Mouse (Mus musculus) embryo, embryonic 10 days (tissue): ENCODE data around the gene Frem3.

Experiments
- DNase-seq: peaks from one replicate; pipeline ENCODE4 v3.0.0-alpha.2; 2015; ENCODE audit warnings: low spot score

Frem3 gene

DNA sequence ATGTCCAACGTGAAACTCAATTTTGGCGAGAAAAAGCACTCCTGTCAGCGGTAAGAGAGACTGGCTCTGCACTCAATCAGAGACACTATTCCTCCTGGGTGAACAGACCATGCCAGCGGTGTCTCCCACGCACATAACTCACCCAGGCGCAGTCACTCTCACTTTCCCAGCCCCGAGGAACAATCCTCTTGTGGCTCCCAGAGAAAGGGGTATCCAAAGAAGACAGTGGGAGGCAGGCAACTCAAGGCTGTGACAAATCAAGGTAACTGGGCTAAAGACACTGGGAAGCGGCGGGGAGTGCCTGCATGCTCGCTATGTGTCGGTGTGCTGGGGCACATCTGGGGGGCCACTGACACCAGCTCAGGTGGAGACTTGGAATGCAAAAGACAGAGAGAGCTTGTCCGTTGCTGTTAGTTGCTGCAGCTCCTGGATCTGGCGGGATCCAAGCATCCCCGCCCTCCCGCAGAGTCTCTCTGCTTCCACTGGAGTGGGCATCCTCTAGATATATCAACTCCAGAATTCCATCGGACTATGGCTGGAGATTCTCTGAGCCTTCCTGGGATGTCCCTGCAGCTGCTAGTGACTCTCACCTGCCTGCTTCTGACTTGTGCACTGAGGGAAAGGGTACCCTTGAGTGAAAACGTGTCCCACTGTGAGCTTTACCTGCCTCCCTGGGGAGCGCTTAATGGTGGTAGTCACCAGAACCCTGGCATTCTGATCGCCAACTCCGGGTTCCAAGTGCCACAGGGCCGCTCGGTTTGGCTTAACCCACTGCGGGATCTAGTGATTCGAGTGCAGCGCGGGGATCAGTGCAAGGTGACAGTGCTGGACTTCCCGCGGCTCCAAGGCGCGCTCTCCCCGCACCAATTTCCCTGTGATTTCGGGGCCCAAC, at the start of gene Frem3:
Frem3 (plus strand) TSS at position 532 of the 892 bp plus-strand sequence.
- peak; percentile 16 for DNase-seq

DNA sequence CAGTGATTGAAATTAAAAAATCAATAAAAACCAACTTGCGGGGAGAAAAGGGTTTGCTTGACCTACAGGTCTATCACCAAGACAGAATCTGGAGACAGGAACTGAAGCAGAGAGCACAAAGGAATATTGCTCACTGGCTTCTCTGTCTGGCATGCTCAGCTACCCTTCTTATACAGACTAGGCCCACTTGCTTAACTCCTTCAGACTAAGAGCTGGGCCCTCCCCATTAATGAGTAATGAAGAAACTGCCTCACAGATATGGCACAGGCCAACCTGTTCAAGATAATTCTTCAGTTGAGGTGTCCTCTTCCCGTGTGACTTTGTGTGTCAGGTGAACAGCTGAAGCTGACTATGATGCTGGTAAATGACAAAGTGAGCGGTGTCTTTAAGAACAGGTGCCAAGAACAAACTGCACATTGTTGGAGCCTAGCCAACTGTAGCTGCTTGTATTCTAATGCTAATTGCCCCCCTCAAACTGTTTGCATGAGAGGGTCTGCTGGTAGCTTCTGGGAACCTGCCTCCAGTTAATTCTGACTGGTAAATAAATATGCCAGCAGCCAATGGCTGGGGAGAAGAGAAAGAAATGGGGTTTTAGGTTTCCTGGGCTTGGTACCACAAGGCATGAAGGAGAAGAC, 46.6 kb upstream of the Frem3 start:
- no peak for DNase-seq

DNA sequence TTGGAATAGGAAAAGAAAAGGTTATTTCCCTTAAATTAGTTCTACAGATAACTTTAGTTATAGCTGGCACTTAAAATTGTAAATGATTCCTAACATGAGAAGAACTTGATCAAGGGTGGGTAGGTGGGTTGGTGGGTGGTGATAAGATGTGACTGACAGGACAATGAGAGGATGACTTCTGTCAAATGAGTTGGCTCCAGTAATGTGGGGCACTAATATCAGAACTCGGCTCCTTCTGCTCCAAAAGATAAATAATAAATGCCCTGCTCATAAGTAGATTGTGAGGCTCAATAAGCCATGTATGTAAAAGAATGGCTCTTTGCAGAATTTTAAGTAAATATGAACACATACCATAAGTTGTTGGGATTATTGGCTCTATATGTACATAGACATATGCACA, 43.4 kb upstream of the Frem3 start:
- DNase-seq = no peak

DNA sequence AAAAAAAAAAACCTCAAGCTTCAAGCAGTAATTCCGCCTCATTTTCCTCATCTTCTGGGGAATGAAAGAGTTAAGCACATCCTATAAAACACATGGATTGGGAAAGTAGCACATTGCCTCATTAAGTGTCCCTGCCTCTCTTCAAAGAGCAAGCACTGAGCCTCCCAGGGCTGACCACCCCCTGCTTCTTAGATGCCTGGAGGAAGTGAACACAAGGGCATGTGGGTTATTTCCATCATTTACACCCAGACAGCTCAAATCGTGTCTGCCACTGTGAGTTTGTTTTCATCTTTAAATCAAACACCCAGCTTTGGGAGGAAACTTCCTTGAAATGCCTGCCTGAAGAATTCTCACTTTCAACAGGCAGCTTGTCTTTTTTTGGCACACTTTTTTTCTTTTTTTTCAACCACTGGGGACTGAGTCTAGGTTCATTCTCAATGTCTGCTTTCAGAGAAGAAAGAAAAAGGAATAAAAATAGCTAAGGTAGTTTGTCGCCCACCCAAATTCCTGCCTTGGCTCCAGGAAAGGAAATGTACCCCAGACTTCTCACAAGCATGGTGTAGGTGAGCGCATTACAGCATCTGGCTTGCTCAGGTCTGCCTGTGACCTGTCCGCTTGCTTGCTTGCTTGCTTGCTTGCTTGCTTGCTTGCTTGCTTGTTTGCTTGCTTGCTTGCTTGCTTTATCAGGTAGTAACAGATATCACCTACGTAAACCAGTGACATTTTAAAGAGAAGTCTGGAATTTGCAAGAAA, 42.5 kb upstream of the Frem3 start:
- DNase-seq = peak; percentile 16

DNA sequence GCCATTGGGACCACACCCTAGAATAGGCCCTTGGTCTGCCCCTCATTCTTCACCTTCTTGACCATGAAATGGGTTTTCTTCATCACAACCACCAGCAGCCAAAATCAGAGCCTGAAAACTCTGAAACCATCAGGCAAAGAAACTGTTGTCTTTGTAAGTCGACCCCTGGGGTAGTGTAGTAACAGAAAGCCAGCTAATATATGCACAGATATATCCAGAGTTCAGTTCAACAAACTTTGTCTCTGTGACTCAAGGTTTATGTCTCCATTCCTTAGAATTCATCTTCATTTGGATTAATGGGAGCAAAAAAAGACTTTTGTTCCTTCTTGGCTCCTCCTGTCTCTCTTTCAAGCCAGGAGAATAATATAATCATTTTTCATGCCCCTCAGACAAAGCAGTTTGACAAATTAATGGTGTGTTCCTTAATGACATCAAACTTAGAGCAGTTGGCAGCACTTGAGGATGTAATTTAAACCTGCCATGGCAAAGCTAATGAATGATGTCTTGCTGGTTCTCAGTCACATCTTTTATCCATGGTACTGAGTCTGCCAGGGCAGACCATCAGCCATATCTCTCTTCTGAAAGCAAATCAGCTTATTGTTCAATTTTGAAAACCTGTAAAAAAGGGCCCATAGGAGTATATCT, 38.3 kb upstream of the Frem3 start:
- DNase-seq = no peak

DNA sequence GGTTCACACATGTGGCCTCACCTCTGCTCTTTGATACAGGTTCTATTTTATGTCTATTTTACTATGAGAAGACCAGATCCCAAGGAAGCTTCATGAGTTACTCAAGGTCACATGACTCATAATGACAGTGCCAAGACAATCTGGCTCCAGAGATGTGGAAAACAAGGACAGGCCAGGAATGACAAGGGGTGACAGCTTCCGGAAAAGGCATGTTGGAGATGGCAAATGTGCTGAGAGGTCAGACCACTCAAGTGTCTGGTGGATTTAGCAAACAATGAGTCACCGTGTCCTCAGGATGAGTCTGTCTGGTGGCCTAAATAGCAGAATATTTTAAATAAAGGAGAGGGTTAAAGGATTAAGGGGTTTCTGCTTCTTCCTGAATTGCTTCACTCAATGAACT, 33.8 kb upstream of the Frem3 start:
- DNase-seq = no peak

DNA sequence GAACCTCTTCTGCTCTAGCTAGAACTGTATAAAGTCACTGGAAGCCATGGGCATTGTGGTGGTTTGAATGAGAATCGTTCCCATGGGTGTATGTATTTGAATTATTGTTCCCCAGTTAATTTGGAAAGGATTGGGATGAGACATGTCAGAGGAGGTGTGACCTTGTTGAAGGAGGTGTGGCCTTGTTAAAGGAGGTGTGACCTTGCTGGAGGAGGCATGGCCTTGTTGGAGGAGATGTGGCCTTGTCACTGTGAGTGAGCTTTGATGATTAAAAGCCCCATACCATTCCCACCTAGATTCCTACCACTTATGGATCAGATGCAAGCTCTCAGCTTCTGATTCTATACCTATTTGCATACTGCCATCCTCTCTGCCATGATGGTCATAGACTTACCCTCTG, 31.8 kb upstream of the Frem3 start:
- no peak for DNase-seq

DNA sequence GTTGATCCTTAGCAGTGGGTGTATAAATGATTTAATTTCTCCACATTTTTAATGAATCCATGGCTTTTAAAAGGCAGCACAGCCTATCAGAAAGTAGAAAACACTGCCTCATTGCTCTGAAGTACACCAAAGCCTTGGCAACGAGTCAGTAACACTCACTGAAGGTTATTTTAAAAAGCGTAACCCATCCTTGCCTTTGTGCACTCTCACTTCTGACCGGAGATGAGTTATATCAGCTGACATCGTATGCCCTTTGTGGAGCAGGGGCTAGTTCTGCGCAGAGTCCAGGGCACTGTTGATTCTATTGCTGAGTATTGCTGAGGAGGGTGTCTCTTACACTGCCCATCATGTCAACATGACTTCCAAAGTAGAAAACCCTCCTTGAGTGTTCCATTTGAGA, 18.3 kb upstream of the Frem3 start:
- DNase-seq = no peak

DNA sequence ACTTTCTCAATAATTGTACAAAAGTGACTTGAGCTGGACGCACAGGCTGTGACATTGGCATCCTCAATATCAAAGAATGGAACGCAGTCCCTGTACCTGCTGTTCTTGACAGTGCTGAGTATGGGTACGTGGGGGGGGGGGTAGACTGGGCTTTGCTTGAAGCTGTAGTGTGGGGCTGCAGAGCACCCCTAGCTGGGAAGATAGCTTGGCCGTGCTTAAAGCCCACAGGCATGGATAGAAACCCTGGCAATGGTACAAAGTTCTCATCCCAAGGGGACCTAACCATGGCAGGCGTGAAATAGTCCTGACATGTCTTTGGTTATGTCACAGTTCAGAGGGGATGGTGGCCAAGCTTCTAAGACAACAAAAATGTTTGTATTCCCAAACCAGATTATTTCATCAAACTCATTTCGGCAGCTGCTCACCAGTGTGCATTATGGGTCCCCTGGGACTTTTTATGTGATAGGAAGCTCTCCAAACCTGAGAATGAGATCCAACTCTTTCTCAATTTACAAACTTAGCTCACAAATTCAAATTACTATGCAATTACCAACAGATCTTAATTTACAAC, 10.2 kb upstream of the Frem3 start:
- DNase-seq = no peak

DNA sequence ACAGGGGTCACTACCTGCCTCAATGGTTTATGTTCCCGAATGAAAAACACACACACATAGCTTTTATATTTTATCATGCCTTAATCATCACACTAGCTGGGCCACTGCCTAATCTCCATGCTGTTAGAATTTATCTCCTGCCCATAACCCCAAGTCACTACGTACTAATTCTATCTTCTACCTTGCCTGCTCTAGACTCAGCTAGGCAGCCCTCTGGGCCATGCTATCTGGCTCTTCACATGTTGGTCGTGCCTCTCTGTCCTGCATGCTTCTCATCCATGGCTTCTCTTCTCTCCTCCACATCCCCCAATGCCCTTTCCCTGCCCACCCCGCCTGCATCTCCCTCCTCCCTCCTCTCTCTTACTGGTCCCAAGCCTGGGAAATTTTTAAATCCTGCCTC, 9.0 kb upstream of the Frem3 start:
- DNase-seq = no peak

DNA sequence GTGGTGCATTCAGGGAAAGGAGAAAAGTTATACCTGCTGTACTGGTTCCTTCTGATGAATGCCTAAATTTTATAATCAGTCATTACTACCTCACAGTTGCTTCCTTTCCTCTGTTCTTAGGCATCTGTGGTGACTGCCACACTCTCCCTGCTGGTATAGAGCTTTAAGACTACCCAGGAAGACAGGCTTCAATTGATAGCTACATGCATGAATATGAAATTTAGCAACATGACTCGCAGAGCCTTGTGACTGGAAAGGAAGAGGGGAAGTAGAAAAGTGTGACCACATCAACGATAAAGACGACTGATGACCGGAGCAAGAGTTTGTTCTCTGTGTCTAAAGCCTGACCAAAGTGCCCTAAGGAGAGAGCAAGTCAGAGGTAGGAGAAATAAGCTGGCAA, 3.8 kb upstream of the Frem3 start:
- DNase-seq = no peak

DNA sequence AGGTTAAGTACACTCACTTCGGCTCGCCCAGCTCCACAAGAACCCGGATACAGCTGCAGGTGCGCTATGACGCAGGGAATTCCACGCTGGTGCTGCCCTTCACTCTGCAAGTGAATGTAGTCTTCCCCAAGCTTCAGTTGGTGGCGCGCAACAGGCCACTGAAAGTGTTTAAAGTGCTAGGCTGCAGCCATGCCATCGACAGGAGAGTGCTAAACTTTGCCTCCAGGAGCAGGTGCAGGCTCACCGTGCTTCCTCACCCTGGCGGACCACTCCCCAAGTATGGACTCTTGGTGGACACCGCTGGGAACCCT, 516 bp downstream of the Frem3 start:
- DNase-seq = peak; percentile 14

DNA sequence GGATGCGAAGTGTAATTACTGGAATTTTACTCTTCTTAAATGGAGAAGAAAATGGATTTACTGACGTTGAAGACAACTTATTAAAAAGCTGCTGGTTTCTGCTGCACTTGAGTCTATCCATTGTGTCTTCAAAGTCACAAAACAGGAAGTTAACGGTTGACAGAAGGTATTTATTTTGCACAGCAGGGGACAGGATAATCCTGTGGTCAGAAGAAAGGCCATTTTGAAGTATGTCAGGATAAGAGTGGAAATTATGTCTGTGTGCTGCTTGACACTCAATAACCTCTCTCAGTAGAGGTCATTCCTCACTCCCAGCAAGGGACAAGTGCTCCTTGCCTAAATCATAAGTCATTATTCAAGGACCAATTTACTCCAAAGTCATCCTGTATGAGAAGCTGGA, 8.9 kb downstream of the Frem3 start:
- DNase-seq = peak; percentile 9

DNA sequence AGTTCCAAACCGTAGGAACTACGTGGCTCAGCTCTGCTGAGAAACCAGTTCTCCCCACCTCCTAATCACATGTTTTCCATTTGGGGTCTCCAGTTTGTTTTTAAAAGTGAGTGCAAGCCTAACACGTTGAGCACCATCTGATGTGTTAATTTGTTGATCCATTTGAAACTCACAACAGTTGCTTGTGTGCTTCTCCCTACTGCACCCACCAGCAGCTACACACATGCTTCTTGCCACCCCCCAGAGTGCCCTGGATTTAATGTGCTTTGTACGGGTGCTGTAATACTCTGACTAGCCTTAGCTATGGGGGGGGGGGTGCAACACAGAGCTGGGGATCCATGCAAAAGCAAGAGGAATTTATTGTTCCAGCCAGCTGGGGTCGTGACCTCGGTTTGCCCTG, 36.5 kb downstream of the Frem3 start:
- DNase-seq = no peak

DNA sequence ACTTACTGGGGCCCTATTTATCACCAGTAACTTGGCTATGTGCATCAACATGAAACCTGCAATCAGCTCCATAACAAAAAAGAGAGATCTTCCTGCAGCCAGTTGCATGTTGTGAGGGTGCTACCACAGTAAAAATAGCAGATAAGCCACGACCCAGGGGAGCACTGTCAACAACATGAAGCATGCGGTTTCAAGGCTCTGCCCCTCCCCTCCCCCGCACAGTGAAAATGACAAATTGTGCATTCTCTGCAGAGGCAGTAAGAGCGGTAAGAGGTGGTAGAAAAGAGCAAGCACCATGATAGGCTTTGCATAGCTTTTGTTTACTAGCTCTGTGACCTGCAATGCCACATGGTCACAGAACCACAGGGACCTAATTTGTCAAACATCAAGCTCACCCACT, 46.8 kb downstream of the Frem3 start:
- DNase-seq = peak; percentile 8

DNA sequence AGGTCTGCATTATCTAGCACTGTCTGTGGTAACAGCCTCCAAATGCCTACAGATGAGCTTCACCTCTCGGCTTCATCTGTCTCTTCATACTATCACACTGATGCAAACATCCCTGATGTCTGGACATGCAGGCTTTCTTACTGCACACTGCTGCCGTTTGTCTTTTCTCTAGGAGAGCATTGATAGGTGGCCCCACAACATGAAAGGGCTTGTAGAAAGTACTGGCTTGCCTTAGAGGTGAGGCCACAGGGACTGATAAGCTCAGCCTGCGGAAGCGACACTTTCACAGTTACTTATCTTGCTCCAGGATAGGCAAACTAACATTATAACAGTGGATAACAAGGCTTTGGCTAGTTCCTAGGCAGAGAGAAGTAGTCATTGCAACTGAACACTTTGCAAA, 50.2 kb downstream of the Frem3 start:
- no peak for DNase-seq

DNA sequence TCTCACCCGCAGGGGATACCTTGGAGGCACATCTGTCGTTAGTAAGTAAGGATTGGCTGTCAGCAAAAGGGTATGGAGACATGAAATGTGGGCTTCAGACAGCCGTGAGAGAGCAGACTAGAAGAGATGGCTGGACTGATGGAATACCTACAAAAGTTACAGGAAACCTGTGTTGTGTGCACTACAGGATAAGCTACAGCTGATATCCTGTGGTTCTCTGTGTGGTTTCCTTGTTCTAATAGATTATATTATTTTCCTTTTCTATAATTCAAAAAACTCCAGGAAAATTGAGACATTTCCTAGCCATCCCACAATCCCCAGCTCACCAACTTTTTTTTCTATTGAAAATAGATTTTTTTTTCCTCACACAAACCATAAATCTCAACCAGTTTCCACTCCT, 52.6 kb downstream of the Frem3 start:
- DNase-seq = no peak

DNA sequence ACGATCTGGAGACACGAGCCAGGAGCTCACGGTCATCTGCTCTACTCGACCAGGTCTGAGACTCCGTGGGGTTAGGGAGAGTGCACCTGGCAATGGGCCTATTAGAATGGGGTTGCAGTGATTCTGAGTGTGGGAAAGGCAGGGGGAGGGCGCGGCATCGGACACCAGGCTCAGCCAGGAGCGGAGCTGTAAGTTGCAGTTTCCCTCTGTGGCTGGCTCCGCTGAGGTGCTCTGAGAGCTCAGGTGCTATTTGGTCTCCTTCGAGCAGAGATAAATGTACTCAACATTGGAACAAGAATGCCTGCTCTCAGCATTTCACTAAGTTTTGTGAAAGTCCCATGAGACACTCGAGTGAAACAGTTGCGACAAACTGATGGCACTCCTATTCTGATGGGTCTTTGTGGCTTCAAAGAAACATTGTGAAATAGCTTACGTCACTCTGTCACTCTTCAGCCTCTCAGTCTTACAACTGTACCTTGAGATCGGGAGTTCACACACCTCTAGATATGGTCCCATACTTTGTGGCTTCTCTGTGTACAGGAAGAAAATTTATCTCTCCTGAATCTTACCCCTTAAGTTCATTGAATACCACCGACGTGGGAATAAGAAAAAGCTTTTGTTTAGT, 58.5 kb downstream of the Frem3 start:
- DNase-seq = no peak

DNA sequence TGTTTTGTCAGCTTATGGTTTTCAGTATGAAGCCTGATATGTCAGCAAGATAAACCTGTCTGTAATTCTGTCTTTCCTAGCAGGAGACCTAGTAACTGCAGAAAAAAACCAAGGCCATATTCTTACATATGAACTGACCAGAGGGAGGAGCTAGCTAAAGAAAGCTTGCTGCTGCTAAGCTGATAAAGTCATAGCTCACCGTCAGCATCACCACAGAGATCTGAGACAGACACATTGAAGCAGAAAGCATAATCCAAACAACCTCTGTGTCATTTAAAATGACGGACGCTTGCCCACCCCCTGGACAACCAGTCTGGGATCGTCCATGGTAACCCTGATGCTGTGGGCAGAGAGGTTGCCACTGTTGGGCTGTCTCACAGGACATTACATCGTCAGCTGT, 71.7 kb downstream of the Frem3 start:
- DNase-seq = no peak

DNA sequence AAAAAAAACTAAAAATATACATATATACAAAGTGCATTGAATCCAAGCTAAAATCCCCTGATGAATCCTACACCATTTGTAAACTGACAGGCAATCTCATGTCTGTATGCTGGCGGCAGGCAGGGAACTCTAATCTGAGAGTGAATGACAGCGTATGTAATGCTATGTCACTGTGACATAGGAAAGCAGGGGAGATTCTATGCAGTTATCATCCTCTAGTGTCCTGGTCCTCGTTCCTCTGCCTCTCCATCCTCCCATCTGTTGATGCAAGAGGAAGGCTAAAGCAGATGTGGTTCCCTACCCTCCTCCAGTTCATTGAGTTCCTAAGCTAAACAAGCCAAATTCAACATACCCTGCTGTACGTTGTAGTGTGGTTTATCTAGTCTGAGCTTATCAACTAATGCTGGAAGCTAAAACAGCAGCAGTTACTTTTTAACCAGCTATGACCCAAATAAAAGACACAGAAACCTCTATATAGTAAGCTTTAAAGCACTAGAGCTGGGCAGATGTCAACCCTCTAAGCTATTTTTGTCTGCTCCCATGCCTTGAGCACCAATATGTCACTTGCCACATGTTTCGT, 73.0 kb downstream of the Frem3 start:
- DNase-seq = no peak

DNA sequence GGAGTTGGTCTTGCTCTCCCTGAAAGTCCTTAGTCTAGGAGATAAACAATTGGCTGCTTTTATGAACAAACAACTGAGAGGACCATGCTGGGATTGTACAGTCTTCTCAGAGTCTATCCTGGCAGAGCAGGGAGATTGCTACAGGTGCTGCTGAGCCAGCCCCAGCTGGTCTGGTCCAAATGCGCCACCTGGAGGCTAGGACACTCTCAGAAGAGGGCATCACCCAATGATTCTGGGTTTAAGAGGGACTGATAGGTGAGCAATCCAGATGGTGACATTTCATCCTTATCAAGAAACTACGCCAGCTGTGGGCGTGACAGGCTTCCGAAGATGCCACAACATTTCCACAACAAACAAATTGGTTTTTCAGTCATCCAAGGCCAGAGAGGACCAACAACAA, 77.3 kb downstream of the Frem3 start:
- DNase-seq = peak; percentile 74
